ENCODE assay signal across 8 mouse cellular contexts in the genomic region with DNA sequence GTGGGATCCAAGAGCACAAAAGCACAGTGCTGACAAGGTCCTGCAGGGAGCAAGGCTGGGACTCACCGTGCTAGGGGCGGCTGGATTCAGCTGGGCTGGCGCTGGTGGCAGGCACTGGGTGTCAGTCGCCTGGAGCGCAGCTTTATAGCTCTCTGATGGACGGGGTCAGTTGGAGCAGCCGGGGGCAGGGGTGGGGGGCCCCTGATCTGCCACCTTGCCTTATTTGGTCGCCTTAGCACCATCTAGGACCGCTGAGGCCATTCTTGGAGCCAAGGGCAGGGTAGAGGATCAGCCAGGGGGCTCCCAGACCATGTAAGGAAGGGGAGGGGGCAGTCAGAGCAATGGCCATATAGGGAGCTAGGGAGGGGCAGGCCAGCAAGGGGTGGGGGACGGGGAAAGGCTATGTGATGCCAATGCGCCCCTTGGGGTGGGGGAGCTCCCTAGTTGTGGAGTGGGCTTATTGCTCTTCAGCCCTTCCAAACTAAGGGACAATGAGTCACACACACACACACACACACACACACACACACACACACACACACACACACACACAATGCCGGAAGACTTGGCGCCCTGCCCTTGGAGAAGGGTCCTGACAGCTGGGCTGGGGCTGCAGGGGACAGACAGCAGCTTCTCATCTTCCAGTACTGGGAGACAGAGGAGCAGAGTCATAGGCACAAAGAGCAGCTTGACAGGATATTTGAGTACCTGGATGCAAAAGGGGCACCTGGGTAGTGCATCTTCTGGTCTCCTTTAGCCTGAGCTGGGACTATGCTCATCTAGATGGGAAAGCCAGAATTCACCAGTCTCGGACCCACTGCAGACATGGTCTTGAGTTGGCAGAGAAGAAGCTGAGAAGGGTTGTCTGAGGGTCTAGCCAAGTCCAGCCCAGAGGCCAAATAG. TPM values are rescaled to one million over a fixed set of nuclear protein-coding genes. Genes with fewer than 3 reads are reported as not detected.
A peak's percentile ranks its signal among the peaks of the same experiment; 100 is the strongest.
DNase-seq lines count a peak whose midpoint lies in the region; ATAC-seq lines count a peak whose summit lies in the region.

A gene (minus strand): TSS at position 853 of the 903 bp plus-strand sequence.

- peak within 1 kb of the TSS; percentile 1; the same call in 1 of the 2 replicates for H3K4me3 ChIP-seq in kidney, embryonic 16.5 days (ENCODE audit: low read length)
- H3K4me3 ChIP-seq in embryonic facial prominence, embryonic 13.5 days, result no peak within 1 kb of the TSS
- H3K4me3 ChIP-seq in midbrain, embryonic 11.5 days (ENCODE audit: low read depth, low read length), result no peak within 1 kb of the TSS

- H3K27me3 ChIP-seq in kidney, embryonic 16.5 days (ENCODE audit: insufficient read depth, low read length), result no peaks in the 10 kb centered on the region
- 0 out of 2 replicates have a peak, but pooled peaks cover 3% of the 10 kb centered on the region for H3K27me3 ChIP-seq in embryonic facial prominence, embryonic 13.5 days
- H3K27me3 ChIP-seq in midbrain, embryonic 11.5 days (ENCODE audit: control insufficient read depth, insufficient read depth, low read length), result no peaks in the 10 kb centered on the region

- H3K9ac ChIP-seq in kidney, embryonic 16.5 days (replicated peaks; ENCODE audit: low read length), result no peak within 1 kb of the TSS
- H3K9ac ChIP-seq in embryonic facial prominence, embryonic 13.5 days, result no peak within 1 kb of the TSS
- no peak within 1 kb of the TSS for H3K9ac ChIP-seq in midbrain, embryonic 11.5 days (ENCODE audit: low read length)

- no peak for DNase-seq in kidney, postnatal 36 days
- peak; percentile 68 to 69 for DNase-seq in heart, postnatal 36 days
- DNase-seq in midbrain, embryonic 11.5 days (ENCODE audit: low spot score, missing footprints), result no peak
- no peak for DNase-seq in urinary bladder, adult 18-20 months (ENCODE audit: low spot score in 2 of 2)
- DNase-seq in cerebellum, adult 11-12 months, result no peak

- H3K9me3 ChIP-seq in kidney, embryonic 16.5 days (ENCODE audit: low read length), result no peaks in the 10 kb centered on the region
- no peaks in the 10 kb centered on the region for H3K9me3 ChIP-seq in embryonic facial prominence, embryonic 13.5 days
- no peaks in the 10 kb centered on the region for H3K9me3 ChIP-seq in midbrain, embryonic 11.5 days (ENCODE audit: control insufficient read depth, low read length)

- H3K36me3 ChIP-seq in kidney, embryonic 16.5 days (ENCODE audit: insufficient read depth, low read length), result no peaks in the 10 kb centered on the region
- no peaks in the 10 kb centered on the region for H3K36me3 ChIP-seq in embryonic facial prominence, embryonic 13.5 days
- no peaks in the 10 kb centered on the region for H3K36me3 ChIP-seq in midbrain, embryonic 11.5 days (ENCODE audit: control insufficient read depth, insufficient read depth, low read length)

- no peaks in the 10 kb centered on the region for H3K4me1 ChIP-seq in kidney, embryonic 16.5 days (ENCODE audit: insufficient read depth, low read length)
- peaks cover 8% of the 10 kb centered on the region for H3K4me1 ChIP-seq in embryonic facial prominence, embryonic 13.5 days
- H3K4me1 ChIP-seq in midbrain, embryonic 11.5 days (ENCODE audit: control insufficient read depth, insufficient read depth, low read length), result 0 out of 2 replicates have a peak, but pooled peaks cover 3% of the 10 kb centered on the region

- intact Hi-C loops in heart, postnatal 36 days (cut with DNase I), result no loop called here

- 8% methylated on average over 11 of the region's 14 CpGs for WGBS in kidney, embryonic 16.5 days
- 47% methylated on average over 14 of the region's 14 CpGs for WGBS in embryonic facial prominence, embryonic 13.5 days
- 56% methylated on average over 14 of the region's 14 CpGs for WGBS in midbrain, embryonic 11.5 days

- H3K4me2 ChIP-seq in kidney, embryonic 16.5 days (replicated peaks; ENCODE audit: low read depth, low read length), result peak within 1 kb of the TSS; percentile 30
- H3K4me2 ChIP-seq in embryonic facial prominence, embryonic 13.5 days, result no peak within 1 kb of the TSS
- H3K4me2 ChIP-seq in midbrain, embryonic 11.5 days, result no peak within 1 kb of the TSS

- ATAC-seq in kidney, embryonic 16.5 days (ENCODE audit: low FRiP score, low TSS enrichment), result peak; percentile 70; the same call in 1 of the 2 replicates
- peak; percentile 43; the same call in 1 of the 2 replicates for ATAC-seq in embryonic facial prominence, embryonic 13.5 days (ENCODE audit: insufficient number of reproducible peaks, insufficient read depth, low FRiP score, low TSS enrichment, low read depth)
- ATAC-seq in midbrain, embryonic 11.5 days (ENCODE audit: low FRiP score), result peak; percentile 20; the same call in 1 of the 2 replicates
- ATAC-seq in erythroblast, adult 5-6 weeks (replicated peaks; ENCODE audit: low FRiP score, poor library complexity, severe bottlenecking), result no peak

- H3K27ac ChIP-seq in kidney, embryonic 16.5 days (ENCODE audit: low read length), result no peak within 1 kb of the TSS
- H3K27ac ChIP-seq in embryonic facial prominence, embryonic 13.5 days, result no peak within 1 kb of the TSS
- H3K27ac ChIP-seq in midbrain, embryonic 11.5 days (ENCODE audit: low read depth, low read length), result no peak within 1 kb of the TSS

RNA-seq across cellular contexts. Expression of the gene that starts here (rescaled TPM):
- polyA plus RNA-seq in kidney, embryonic 16.5 days (2015; fragmentation: Nextera tagmentation; extraction: Ambion mirVana), result 40.4 and 70.7 TPM in 2 replicates
- 115 and 185 TPM in 2 replicates for polyA plus RNA-seq in embryonic facial prominence, embryonic 13.5 days (2015; fragmentation: Nextera tagmentation; extraction: Ambion mirVana)
- total RNA-seq in heart, postnatal 36 days (2021), result over 10,000 TPM; 11,974 to 14,041 TPM
- polyA plus RNA-seq in midbrain, embryonic 11.5 days (2014; fragmentation: Nextera tagmentation; extraction: Ambion mirVana), result 1.6 and 2.0 TPM in 2 replicates
- total RNA-seq in erythroblast, adult 5-6 weeks (2015; ENCODE audit: low replicate concordance), result not detected in 2 replicates
- not detected in 2 replicates for total RNA-seq in erythroblast, adult 5-6 weeks (2017; ENCODE audit: low replicate concordance)

Comparison
In these comparisons a context has a peak if more than half of its experiments do, and no peak if none do; other contexts are left out.
1. RNA of the gene that starts here (total RNA-seq): 11,974 to 14,041 TPM in heart, postnatal 36 days; not detected in erythroblast, adult 5-6 weeks; every median in the first group is over 1,000 times any median in the second.
2. RNA of the gene that starts here (polyA plus RNA-seq): 115 to 185 TPM in embryonic facial prominence, embryonic 13.5 days and 40.4 to 70.7 TPM in kidney, embryonic 16.5 days; 1.6 to 2.0 TPM in midbrain, embryonic 11.5 days; every median in the first group is over 10 times any median in the second.
3. DNase-seq: peak in heart, postnatal 36 days (2 of 2); none in kidney, postnatal 36 days (0 of 2), midbrain, embryonic 11.5 days (single experiment), urinary bladder, adult 18-20 months (0 of 2) and cerebellum, adult 11-12 months (single experiment).